16 mouse cellular contexts compared by ENCODE assay signal in the genomic region with DNA sequence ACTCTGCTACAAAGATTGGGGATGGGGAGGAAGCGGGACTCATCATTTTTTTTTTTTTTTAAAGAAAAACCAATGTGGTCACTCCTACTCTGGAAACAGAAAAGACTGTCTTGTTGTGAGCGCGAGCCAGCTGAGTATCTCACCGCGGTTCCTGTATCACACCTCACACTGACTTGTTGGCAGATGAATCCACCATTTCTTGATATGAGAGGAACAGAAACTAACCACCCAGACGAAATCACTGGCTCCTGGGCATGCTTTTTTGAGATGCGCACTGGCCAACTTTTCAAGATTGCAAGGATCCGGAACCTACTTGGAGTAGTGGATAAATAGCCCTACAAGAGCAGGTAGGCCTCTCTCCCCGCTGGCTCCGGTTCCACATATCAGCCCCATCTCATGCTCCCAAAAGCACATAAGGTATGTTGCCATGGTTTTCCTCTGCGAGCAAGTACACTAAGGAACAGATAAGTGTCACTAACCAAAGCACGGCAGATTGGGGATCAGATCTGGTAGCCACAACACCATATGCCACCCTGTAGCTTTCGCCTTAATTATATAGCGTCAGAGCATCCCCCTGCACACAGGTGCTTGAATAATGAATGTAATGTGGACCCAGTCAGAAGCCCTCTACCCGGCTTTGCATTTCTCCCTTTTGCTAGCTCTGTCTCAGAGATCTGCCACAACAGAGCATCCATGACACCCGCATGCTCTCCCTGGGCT. TPM values are rescaled to one million over a fixed set of nuclear protein-coding genes. Genes with fewer than 3 reads are reported as not detected.
DNase-seq lines count a peak whose midpoint lies in the region; ATAC-seq lines count a peak whose summit lies in the region.
"Had no signal": no experiment of that assay in that cellular context is flagged by ENCODE, and none has a peak within 500 bp of the region (broad histone marks: within the 10 kb centered on the region; RNA-seq: fewer than 3 reads in every experiment).

No protein-coding gene starts in this region.

- DNase-seq in forebrain, embryonic 10.5 days (ENCODE audit: extremely low spot score, low spot score), result no peak
- DNase-seq in neural tube, embryonic 10.5 days (ENCODE audit: extremely low spot score, low spot score), result peak; percentile 37
- DNase-seq in forebrain, embryonic 14.5 days (ENCODE audit: low spot score), result peak; percentile 89
- no peak for DNase-seq in adrenal gland, adult 8-10 months
- no peak for DNase-seq in thymus, postnatal 4 days
- DNase-seq: cerebellum, adult 18-20 months; heart, postnatal 14 days; thymus, adult 18-20 months had no signal

- H3K4me1 ChIP-seq in forebrain, embryonic 12.5 days, result peaks cover 29% of the 10 kb centered on the region
- H3K4me1 ChIP-seq in forebrain, embryonic 10.5 days, result peaks cover 49% of the 10 kb centered on the region
- H3K4me1 ChIP-seq in neural tube, embryonic 15.5 days, result peaks cover 30% of the 10 kb centered on the region
- peaks cover 28% of the 10 kb centered on the region for H3K4me1 ChIP-seq in forebrain, embryonic 14.5 days (ENCODE audit: control insufficient read depth, insufficient read depth, low read length)

- H3K27me3 ChIP-seq in forebrain, embryonic 12.5 days, result 0 out of 2 replicates have a peak, but pooled peaks cover 3% of the 10 kb centered on the region
- H3K27me3 ChIP-seq in forebrain, embryonic 10.5 days (ENCODE audit: poor library complexity, severe bottlenecking), result peaks cover 44% of the 10 kb centered on the region
- H3K27me3 ChIP-seq in neural tube, embryonic 15.5 days (replicated peaks), result no peaks in the 10 kb centered on the region
- no peaks in the 10 kb centered on the region for H3K27me3 ChIP-seq in forebrain, embryonic 14.5 days (replicated peaks; ENCODE audit: control insufficient read depth, insufficient read depth, low read length)

- H3K9ac ChIP-seq in forebrain, embryonic 12.5 days, result no peak overlapping the region
- no peak overlapping the region for H3K9ac ChIP-seq in neural tube, embryonic 15.5 days (replicated peaks)
- no peak overlapping the region for H3K9ac ChIP-seq in forebrain, embryonic 14.5 days (ENCODE audit: low read length)
- H3K9ac ChIP-seq: embryonic facial prominence, embryonic 13.5 days; kidney, embryonic 15.5 days; limb, embryonic 15.5 days had no signal

- peak overlapping the region; percentile 63 for H3K27ac ChIP-seq in forebrain, embryonic 12.5 days
- H3K27ac ChIP-seq in forebrain, embryonic 10.5 days, result no peak overlapping the region
- H3K27ac ChIP-seq in neural tube, embryonic 15.5 days (replicated peaks), result no peak overlapping the region
- H3K27ac ChIP-seq in forebrain, embryonic 14.5 days (ENCODE audit: low read depth, low read length), result peak overlapping the region; percentile 82
- H3K27ac ChIP-seq: embryonic facial prominence, embryonic 13.5 days; kidney, embryonic 15.5 days; limb, embryonic 15.5 days; macrophage had no signal

- no peak overlapping the region for H3K4me2 ChIP-seq in forebrain, embryonic 12.5 days
- no peak overlapping the region for H3K4me2 ChIP-seq in neural tube, embryonic 15.5 days
- H3K4me2 ChIP-seq in forebrain, embryonic 14.5 days (ENCODE audit: low read length), result no peak overlapping the region
- H3K4me2 ChIP-seq: embryonic facial prominence, embryonic 13.5 days; kidney, embryonic 15.5 days; limb, embryonic 15.5 days had no signal

- no peak overlapping the region for H3K4me3 ChIP-seq in forebrain, embryonic 12.5 days (replicated peaks)
- H3K4me3 ChIP-seq in forebrain, embryonic 10.5 days, result no peak overlapping the region
- no peak overlapping the region for H3K4me3 ChIP-seq in neural tube, embryonic 15.5 days (replicated peaks)
- H3K4me3 ChIP-seq in forebrain, embryonic 14.5 days (ENCODE audit: low read depth, low read length), result no peak overlapping the region
- H3K4me3 ChIP-seq: embryonic facial prominence, embryonic 13.5 days; kidney, embryonic 15.5 days; limb, embryonic 15.5 days had no signal

- no peaks in the 10 kb centered on the region for H3K9me3 ChIP-seq in forebrain, embryonic 12.5 days
- H3K9me3 ChIP-seq in forebrain, embryonic 10.5 days, result no peaks in the 10 kb centered on the region
- no peaks in the 10 kb centered on the region for H3K9me3 ChIP-seq in neural tube, embryonic 15.5 days (replicated peaks)
- no peaks in the 10 kb centered on the region for H3K9me3 ChIP-seq in forebrain, embryonic 14.5 days (replicated peaks; ENCODE audit: control insufficient read depth, low read length)
- H3K9me3 ChIP-seq: embryonic facial prominence, embryonic 13.5 days; kidney, embryonic 15.5 days; limb, embryonic 15.5 days had no signal

- no peaks in the 10 kb centered on the region for H3K36me3 ChIP-seq in forebrain, embryonic 12.5 days (replicated peaks)
- H3K36me3 ChIP-seq in forebrain, embryonic 10.5 days (replicated peaks), result no peaks in the 10 kb centered on the region
- no peaks in the 10 kb centered on the region for H3K36me3 ChIP-seq in neural tube, embryonic 15.5 days
- H3K36me3 ChIP-seq in forebrain, embryonic 14.5 days (ENCODE audit: control insufficient read depth, insufficient read depth, low read length), result no peaks in the 10 kb centered on the region
- H3K36me3 ChIP-seq: embryonic facial prominence, embryonic 13.5 days; kidney, embryonic 15.5 days; limb, embryonic 15.5 days had no signal

- ATAC-seq in forebrain, embryonic 12.5 days (ENCODE audit: low FRiP score), result no peak
- no peak for ATAC-seq in neural tube, embryonic 15.5 days (ENCODE audit: low FRiP score)
- ATAC-seq in forebrain, embryonic 14.5 days, result peak; percentile 83
- peak; percentile 50 for ATAC-seq in megakaryocyte progenitor cell, adult 5-6 weeks (replicated peaks; ENCODE audit: poor library complexity)
- ATAC-seq: inflammation-experienced regulatory T-cells, adult 6 months had no signal

- WGBS in forebrain, embryonic 12.5 days, result 84% methylated on average over 16 of the region's 16 CpGs
- WGBS in forebrain, embryonic 10.5 days, result 89% methylated on average over 16 of the region's 16 CpGs
- 75% methylated on average over 16 of the region's 16 CpGs for WGBS in neural tube, embryonic 15.5 days
- WGBS in forebrain, embryonic 14.5 days, result 71% methylated on average over 16 of the region's 16 CpGs

RNA-seq across cellular contexts. Expression of gene Aff3, which starts 32.1 kb away (rescaled TPM):
- polyA plus RNA-seq in forebrain, embryonic 12.5 days (2016; fragmentation: Nextera tagmentation; extraction: Ambion mirVana), result 15.1 and 25.7 TPM in 2 replicates
- 3.4 and 3.5 TPM in 2 replicates for polyA plus RNA-seq in forebrain, embryonic 10.5 days (2016; fragmentation: Nextera tagmentation; extraction: Ambion mirVana)
- 22.9 and 33.1 TPM in 2 replicates for polyA plus RNA-seq in neural tube, embryonic 15.5 days (2015; fragmentation: Nextera tagmentation; extraction: Ambion mirVana)
- polyA plus RNA-seq in forebrain, embryonic 14.5 days (2014; fragmentation: Nextera tagmentation; extraction: Ambion mirVana), result 15.5 TPM in 2 replicates
- total RNA-seq in megakaryocyte progenitor cell, adult 5-6 weeks (2015), result 18.2 and 26.9 TPM in 2 replicates
- 11.8 and 34.6 TPM in 2 replicates for total RNA-seq in megakaryocyte progenitor cell, adult 5-6 weeks (2017)
- 1 to 10 TPM; 3.0 to 5.3 (median 4.0) TPM for total RNA-seq in adrenal gland, adult 8-10 months (2022)

Comparison
In these comparisons a context has a peak if more than half of its experiments do, and no peak if none do; other contexts are left out.
1. ATAC-seq: peak in forebrain, embryonic 14.5 days (single experiment) and megakaryocyte progenitor cell, adult 5-6 weeks (single experiment); none in forebrain, embryonic 12.5 days (single experiment) and neural tube, embryonic 15.5 days (single experiment).
2. H3K27ac ChIP-seq: peak in forebrain, embryonic 12.5 days (single experiment) and forebrain, embryonic 14.5 days (single experiment); none in forebrain, embryonic 10.5 days (single experiment) and neural tube, embryonic 15.5 days (single experiment).
3. DNase-seq: peak in neural tube, embryonic 10.5 days (single experiment) and forebrain, embryonic 14.5 days (single experiment); none in forebrain, embryonic 10.5 days (single experiment), adrenal gland, adult 8-10 months (single experiment) and thymus, postnatal 4 days (single experiment).